Mouse (Mus musculus): Measurements from ENCODE around the gene Pik3r2.

- TF ChIP-seq CTCF (IDR thresholded peaks at IDR 0.05; ENCODE audit: low read depth), result no peak
- no peak for TF ChIP-seq EP300 (IDR thresholded peaks at IDR 0.05; ENCODE audit: low read depth)
Measured at GRCm38 (mm10) chr8:70719796-70720270, 56.7 kb downstream of the Pik3r2 start.

Measured in heart, postnatal 0 days (tissue).